Mouse (Mus musculus) midbrain, postnatal 0 days (tissue): ENCODE measurements around the gene Akr7a5. TPM values are rescaled to one million over a fixed set of nuclear protein-coding genes. Genes with fewer than 3 reads are reported as not detected.

ENCODE experiments used
- ATAC-seq: fragments of 200-750 bp; cut with Nextera tagmentation; 2 replicates; pipeline ENCODE4 v1.8.0; 2017; ENCODE audit warnings: moderate number of reproducible peaks, mild to moderate bottlenecking, moderate TSS enrichment, moderate library complexity; ENCODE audit not compliant: low FRiP score
- DNase-seq: peaks from one replicate; pipeline ENCODE4 v3.0.0-alpha.2; 2015; ENCODE audit warnings: low spot score
- H3K27ac ChIP-seq: fragments of 300-500 bp; sonication (generic); 2 replicates; pipeline ENCODE4 v1.5.1; 2014; ENCODE audit warnings: low read depth, mild to moderate bottlenecking, low read length, mixed read lengths
- H3K27me3 ChIP-seq: fragments of 300-500 bp; sonication (generic); 2 replicates; pipeline ENCODE4 v1.6.1; 2014; ENCODE audit warnings: low read length, control low read depth, mixed read lengths; ENCODE audit not compliant: insufficient read depth
- H3K36me3 ChIP-seq: fragments of 300-500 bp; sonication (generic); 2 replicates; pipeline ENCODE4 v1.6.1; 2014; ENCODE audit warnings: low read length, control low read depth, mixed read lengths; ENCODE audit not compliant: insufficient read depth
- H3K4me1 ChIP-seq: fragments of 300-500 bp; sonication (generic); 2 replicates; pipeline ENCODE4 v1.6.1; 2014; ENCODE audit warnings: mild to moderate bottlenecking, control low read depth, antibody characterized with exemption, low read length, mixed read lengths; ENCODE audit not compliant: insufficient read depth
- H3K4me2 ChIP-seq: fragments of 300-500 bp; sonication (generic); 2 replicates; pipeline ENCODE4 v1.6.1; 2014; ENCODE audit warnings: low read depth, mild to moderate bottlenecking, low read length, mixed read lengths; ENCODE audit not compliant: poor library complexity, severe bottlenecking
- H3K4me3 ChIP-seq: fragments of 300-500 bp; sonication (generic); 2 replicates; pipeline ENCODE4 v1.5.1; 2014; ENCODE audit warnings: low read depth, mild to moderate bottlenecking, low read length, moderate library complexity
- H3K9ac ChIP-seq: fragments of 300-500 bp; sonication (generic); replicated peaks from 2 replicates; pipeline ENCODE4 v1.6.1; 2014; ENCODE audit warnings: mild to moderate bottlenecking, low read length, moderate library complexity, mixed read lengths; ENCODE audit not compliant: poor library complexity, severe bottlenecking
- H3K9me3 ChIP-seq: fragments of 300-500 bp; sonication (generic); 2 replicates; pipeline ENCODE4 v1.6.1; 2016; ENCODE audit warnings: low read length, control low read depth
- CTCF ChIP-seq: IDR thresholded peaks from 2 replicates; pipeline ENCODE4 v1.5.1; 2016; ENCODE audit warnings: antibody characterized with exemption, mild to moderate bottlenecking
- WGBS: fragments of 180-500 bp; shearing (Covaris S2); extraction: QIAGEN DNeasy Blood & Tissue Kit; methylation state at CpG from one replicate; pipeline ENCODE4 v1.1.7; 2014; 5-methylcytosine and 5-hydroxymethylcytosine counted together
- polyA plus RNA-seq: library from polyadenylated mRNA; unstranded; fragments of >200 nt; fragmentation: Nextera tagmentation; extraction: Ambion mirVana; gene quantifications from 2 replicates; pipeline ENCODE4 v1.2.1, GENCODE M21; 2015
- total RNA-seq: library from RNA; depleted of rRNA; stranded (reverse); fragments of >200 nt; gene quantifications from 2 replicates; pipeline ENCODE4 v1.2.3, GENCODE M21; 2014

The Akr7a5 gene
- total and polyA plus RNA-seq, 2 experiments from 2014 or later = 64.4 to 65.4 TPM

DNA sequence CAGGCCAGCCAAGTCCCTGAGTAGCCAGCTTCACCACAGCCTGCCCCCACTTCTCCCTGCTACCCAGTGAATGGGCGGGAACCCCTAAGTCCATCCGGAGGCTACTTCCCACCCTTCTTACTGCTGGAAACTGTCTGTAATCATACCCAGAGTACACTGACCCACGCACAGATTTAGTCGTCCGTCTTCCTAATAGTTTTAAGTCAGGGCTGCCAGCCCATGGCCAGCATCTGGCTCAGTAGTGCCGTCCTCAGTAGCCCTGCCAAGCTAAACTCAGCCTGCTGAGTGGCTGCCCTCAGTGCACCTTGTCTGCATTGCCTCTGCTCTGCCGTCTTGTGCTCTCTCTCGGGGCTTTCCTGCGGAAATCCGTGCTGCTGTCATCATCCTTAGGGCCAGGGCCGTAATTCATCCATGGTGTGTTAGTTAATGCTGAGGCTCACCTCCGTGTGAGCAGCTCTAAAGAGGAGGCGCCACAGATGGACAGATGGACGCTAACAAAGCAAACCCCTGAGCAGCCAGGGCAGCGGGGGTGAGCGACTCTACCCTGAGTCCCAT, 28.7 kb upstream of the Akr7a5 start:
- 91% methylated on average over 16 of the region's 16 CpGs for WGBS
- Histone ChIP-seq H3K4me3 (no peak overlapping the region), H3K36me3 (peaks cover 36% of the 10 kb centered on the region)

DNA sequence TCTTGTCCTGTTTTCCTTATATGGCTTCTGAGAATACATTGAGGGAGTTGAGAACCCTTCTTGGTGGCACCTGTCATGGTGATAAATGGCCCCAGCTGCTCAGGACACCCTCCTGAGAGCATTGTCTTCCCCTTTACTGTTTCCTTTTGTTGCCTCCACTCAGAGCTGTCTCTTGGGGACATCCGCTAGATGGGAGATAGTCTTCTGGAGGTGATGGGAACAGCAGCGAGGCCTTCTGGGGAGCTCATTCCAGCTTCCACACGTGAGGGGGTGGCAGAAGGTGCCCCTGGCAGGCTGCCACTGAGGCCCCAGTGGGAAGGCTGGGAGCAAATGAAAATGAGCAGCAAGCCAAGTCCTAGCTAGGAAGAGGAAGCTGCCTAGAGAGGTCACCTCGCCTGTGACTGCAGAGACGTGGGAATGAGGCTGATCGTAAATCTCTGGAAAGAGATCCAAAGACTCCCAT, 27.6 kb upstream of the Akr7a5 start:
- ATAC-seq (no peak), DNase-seq (no peak)
- Histone ChIP-seq H3K4me3 (no peak overlapping the region), H3K4me1 (no peaks in the 10 kb centered on the region), H3K36me3 (peaks cover 38% of the 10 kb centered on the region), H3K27me3 (no peaks in the 10 kb centered on the region), H3K4me2 (no peak overlapping the region), H3K9ac (no peak overlapping the region), H3K9me3 (no peaks in the 10 kb centered on the region), H3K27ac (no peak overlapping the region)
- TF ChIP-seq CTCF = no peak
- WGBS = 76% methylated on average over 6 of the region's 6 CpGs

More for the DNA sequence above, 28.7 kb upstream of the Akr7a5 start:
- H3K27ac ChIP-seq = no peak overlapping the region
- H3K9ac ChIP-seq = no peak overlapping the region
- no peaks in the 10 kb centered on the region for H3K9me3 ChIP-seq
- TF ChIP-seq CTCF = no peak
- ATAC-seq = no peak
- H3K4me2 ChIP-seq = no peak overlapping the region
- no peaks in the 10 kb centered on the region for H3K4me1 ChIP-seq
- H3K27me3 ChIP-seq = no peaks in the 10 kb centered on the region
- DNase-seq = no peak

DNA sequence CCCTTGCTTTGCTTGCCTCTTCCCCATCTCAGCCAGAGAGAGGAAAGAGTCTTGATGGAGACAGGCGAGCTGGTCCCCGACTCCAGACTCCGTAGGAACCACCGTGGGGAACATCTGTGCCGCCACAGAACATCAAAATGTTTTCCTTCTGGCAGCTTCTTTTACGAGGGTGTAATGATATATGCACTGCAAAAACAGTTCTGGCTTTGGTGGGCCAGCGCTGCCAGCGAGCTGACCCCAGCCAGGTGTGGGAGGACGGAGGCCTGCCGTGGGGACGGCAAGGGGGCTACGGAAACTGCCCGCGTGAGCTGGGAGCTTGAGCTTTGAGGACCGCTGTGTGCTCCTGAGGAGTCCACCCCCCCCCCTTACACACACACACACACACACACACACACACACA, 25.7 kb upstream of the Akr7a5 start:
- TF ChIP-seq CTCF = no peak
- Histone ChIP-seq H3K36me3 (peaks cover 51% of the 10 kb centered on the region), H3K4me1 (no peaks in the 10 kb centered on the region), H3K4me3 (no peak overlapping the region), H3K9ac (no peak overlapping the region), H3K27me3 (no peaks in the 10 kb centered on the region), H3K4me2 (no peak overlapping the region), H3K9me3 (no peaks in the 10 kb centered on the region), H3K27ac (no peak overlapping the region)
- no peak for ATAC-seq
- no peak for DNase-seq
- WGBS = 90% methylated on average over 15 of the region's 15 CpGs

DNA sequence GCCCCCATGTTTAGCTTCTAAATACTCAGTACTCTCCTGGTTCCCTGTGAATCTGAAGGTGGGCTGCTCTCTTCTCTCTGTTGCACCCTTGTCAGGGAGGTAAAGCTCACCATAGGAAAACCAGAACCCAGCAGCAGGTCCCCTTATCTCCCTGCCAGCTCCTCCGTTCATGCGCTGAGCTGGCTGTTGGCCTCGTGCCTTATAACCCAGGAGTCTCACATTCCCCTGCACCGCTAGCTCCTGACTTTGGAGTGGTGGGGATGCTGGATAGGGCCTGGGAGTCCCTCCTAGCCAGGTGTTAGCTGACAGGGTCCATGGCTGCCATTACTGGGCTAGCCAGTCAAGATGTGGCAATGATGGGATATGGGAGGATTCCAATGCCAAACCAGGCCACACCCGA, 24.3 kb upstream of the Akr7a5 start:
- no peaks in the 10 kb centered on the region for H3K9me3 ChIP-seq
- H3K4me2 ChIP-seq = no peak overlapping the region
- no peaks in the 10 kb centered on the region for H3K4me1 ChIP-seq
- no peak overlapping the region for H3K27ac ChIP-seq
- 96% methylated on average over 5 of the region's 5 CpGs for WGBS
- TF ChIP-seq CTCF = no peak
- H3K36me3 ChIP-seq = peaks cover 50% of the 10 kb centered on the region
- no peaks in the 10 kb centered on the region for H3K27me3 ChIP-seq
- H3K4me3 ChIP-seq = no peak overlapping the region
- H3K9ac ChIP-seq = no peak overlapping the region
- ATAC-seq (no peak), DNase-seq (no peak)

DNA sequence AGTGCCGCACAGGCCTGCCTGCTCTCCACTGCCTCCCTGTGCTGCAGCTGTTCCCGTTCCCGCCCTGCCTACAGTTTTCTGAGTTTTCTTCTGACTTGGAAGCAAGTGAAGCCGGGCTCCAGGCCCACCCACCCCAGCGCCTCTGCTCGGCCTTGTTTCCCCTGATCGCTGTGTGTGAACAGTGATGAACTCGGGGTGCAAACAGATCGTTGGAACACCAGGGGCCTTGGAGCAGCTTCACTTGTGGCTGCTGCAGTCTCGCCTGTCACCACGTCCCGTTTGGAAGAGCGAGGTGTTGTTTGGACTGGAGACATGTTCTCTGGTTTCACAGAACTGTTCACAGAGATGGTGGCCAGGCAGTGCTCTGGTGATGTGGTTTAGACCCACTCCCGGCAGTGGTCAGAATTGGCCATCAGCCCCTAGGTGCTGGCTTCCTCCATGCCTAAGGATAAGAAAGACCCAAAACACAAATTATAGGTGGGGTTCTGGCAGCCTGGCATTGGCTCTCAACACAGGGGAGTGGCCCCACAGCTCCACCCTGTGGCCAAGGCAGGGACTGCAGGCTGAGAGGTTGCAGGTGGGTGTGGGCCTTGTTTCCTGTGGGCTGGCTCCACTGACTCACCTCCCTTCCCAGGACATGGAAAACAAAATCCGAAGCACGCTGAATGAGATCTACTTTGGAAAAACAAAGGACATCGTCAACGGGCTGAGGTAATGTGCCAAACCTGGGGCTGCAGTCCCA, 23.3 kb upstream of the Akr7a5 start:
- 87% methylated on average over 18 of the region's 18 CpGs for WGBS
- ATAC-seq = no peak; the same call in 1 of the 2 replicates
- H3K9me3 ChIP-seq = no peaks in the 10 kb centered on the region
- peak; percentile 45 for DNase-seq
- no peak overlapping the region for H3K27ac ChIP-seq
- H3K4me2 ChIP-seq = no peak overlapping the region
- H3K4me3 ChIP-seq = no peak overlapping the region
- TF ChIP-seq CTCF = peak; percentile 93
- H3K9ac ChIP-seq = no peak overlapping the region
- no peaks in the 10 kb centered on the region for H3K4me1 ChIP-seq
- no peaks in the 10 kb centered on the region for H3K27me3 ChIP-seq
- H3K36me3 ChIP-seq = peaks cover 45% of the 10 kb centered on the region

DNA sequence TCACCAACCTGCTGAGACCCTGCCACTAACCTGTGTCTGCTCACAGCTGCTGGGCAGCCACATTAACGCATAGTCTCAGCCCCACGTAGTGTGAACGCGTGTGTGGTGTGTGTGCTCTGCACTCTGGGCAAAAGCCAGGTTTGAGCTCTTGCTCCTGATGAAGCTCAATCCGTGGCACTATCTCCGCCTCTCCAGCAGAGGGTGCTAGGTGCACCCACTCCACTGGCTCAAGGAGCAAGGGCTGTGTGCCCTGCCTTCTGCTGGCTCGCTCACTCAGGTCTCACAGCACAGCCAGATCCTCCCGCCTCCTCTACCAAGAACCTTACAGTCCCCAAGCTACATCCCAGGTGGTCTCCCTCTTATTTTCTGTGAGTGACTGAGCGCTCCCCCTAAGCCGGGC, 21.5 kb upstream of the Akr7a5 start:
- Histone ChIP-seq H3K4me1 (no peaks in the 10 kb centered on the region), H3K27ac (no peak overlapping the region), H3K4me3 (no peak overlapping the region), H3K9ac (no peak overlapping the region), H3K9me3 (no peaks in the 10 kb centered on the region), H3K4me2 (no peak overlapping the region), H3K36me3 (peaks cover 46% of the 10 kb centered on the region), H3K27me3 (no peaks in the 10 kb centered on the region)
- 66% methylated on average over 10 of the region's 10 CpGs for WGBS
- peak; percentile 62 for DNase-seq
- no peak; the same call in 1 of the 2 replicates for ATAC-seq
- peak; percentile 72 for TF ChIP-seq CTCF
